Mouse (Mus musculus): ENCODE measurements around the gene Map3k3. TPM values are rescaled to one million over a fixed set of nuclear protein-coding genes. Genes with fewer than 3 reads are reported as not detected.

Gene Map3k3
- 4.8 and 5.7 TPM in 2 replicates for polyA plus RNA-seq (2012; ENCODE audit: low replicate concordance)

DNA sequence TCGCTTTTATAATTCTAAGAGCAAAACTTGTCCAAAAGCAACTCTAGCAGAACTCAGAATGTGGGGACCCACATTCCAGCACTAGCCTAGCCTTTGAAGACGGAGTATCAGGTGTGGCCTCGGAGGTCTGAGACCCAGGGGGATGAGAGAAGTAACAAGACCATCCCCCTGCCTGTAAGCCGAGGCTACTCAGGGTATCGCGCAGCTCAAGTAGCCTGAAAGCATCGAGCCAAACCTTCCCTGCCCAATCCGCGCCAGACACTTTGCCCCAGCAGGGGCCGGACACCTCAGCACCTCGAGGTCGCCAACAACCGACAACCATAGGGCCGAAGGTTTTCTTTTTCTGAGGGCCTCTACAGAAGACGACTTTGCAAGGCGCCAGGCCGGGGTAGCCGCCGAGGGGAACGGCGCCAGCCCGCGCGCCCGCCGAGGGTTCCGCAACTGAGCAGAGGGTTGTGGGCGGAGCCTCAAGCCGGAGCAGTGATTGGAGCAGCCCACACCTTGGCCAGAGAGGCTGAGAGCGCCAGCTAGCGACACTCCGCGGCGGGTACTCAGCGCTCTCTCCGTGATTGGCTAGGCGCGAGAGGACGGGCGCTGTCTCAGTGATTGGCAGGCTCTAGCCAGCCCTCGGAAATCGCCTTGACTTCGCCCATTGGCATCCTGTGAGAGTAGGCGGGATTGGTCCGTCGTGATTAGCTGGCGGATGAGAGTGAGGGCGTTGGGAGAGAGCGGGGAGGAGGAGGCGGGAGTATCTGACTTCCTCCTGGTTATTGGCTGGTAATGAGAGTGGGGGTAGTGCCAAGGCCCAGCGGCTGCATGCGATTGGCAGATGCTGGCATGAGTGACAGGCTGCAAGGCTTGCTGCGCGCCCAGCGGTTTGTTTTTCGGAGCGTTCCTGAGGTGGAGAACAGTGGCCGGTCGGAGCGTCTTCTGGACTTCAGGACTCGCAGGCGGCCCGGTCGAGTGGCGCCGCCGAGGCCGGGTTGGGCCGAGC is at the start of gene Map3k3:
Gene Map3k3 (plus strand): TSS at position 906 of the 994 bp plus-strand sequence.

GRCm38 (mm10) chr11:106036548-106037417 is 47.6 kb upstream of the Map3k3 start, which contains the start of gene Dcaf7:
Dcaf7 (plus strand) TSS chr11:106036872.

GRCm38 (mm10) chr11:106065923-106066571 is 18.4 kb upstream of the Map3k3 start, which contains the start of gene Taco1:
Taco1 (plus strand) TSS chr11:106066061.

DNA sequence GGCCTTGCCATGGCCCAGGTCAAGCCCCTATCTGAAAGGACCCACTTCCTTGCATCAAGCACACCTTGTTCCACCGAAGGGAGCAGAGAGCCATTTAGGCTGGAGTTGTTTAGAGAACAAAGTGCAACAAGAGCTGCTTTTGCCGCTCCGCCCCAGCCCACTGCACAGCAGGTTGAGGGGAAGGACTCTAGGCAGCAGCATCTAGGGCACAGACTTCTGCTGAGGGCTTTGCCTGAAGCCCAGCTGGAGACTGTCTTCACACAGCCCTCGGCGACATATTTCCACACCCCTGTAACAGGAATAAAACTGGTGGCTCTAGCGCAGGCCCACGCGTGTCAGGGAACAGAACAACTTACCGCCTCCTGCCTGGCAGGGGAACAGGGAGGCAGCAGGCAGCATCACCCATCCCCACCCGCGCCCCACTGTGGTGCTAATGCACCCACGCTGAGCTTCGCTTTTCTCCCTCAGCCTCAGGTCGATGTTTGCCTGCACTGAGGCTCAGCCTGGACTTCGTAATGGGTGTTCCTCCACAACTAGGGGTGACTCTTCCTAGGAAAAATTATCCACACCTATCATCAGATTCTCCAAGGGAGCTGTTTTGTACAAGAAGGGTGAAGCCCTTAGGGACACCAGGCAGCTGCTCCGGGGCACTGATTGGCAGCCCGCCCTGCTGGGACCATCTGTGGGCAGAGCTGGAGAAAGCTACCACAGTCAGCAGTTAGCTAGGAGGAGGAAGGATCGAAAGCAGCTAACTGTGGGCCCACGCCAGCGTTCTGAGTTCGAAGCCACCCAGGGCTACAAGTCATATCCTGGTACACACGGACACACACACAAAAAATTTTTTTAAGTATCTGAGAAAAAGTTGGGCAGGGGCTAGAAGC is 76.7 kb downstream of the Map3k3 start, which contains the start of the genes Gm10840 and Limd2:
Gene Gm10840 (plus strand): TSS at position 10 of the 881 bp plus-strand sequence.
Gene Limd2 (minus strand): TSS at position 20 of the 881 bp plus-strand sequence.

GRCm38 (mm10) chr11:106202123-106202465 is 117.7 kb downstream of the Map3k3 start, which contains the start of gene Strada:
Strada (minus strand) TSS chr11:106202168.

Other genes with a start within 250 kb of the Map3k3 start
- 0.44 TPM in 1 of 2 replicates, not detected in the other for gene Cyb561, start 131.3 kb upstream of the Map3k3 start, polyA plus RNA-seq (2012; ENCODE audit: low replicate concordance)
- gene Ace, start 116.7 kb upstream of the Map3k3 start, polyA plus RNA-seq (2012; ENCODE audit: low replicate concordance) = 5.4 and 11.1 TPM in 2 replicates
- not detected in 2 replicates for gene Ace3, start 89.9 kb upstream of the Map3k3 start, polyA plus RNA-seq (2012; ENCODE audit: low replicate concordance)
- gene Kcnh6, start 76.5 kb upstream of the Map3k3 start, polyA plus RNA-seq (2012; ENCODE audit: low replicate concordance) = not detected in 2 replicates
- 34.4 and 37.9 TPM in 2 replicates for gene Dcaf7, start 47.7 kb upstream of the Map3k3 start, polyA plus RNA-seq (2012; ENCODE audit: low replicate concordance)
- 15.6 and 22.6 TPM in 2 replicates for gene Taco1, start 18.6 kb upstream of the Map3k3 start, polyA plus RNA-seq (2012; ENCODE audit: low replicate concordance)
- gene Gm10840, start 76.2 kb downstream of the Map3k3 start, polyA plus RNA-seq (2012; ENCODE audit: low replicate concordance) = not detected in 2 replicates
- 142 and 144 TPM in 2 replicates for gene Limd2, start 76.2 kb downstream of the Map3k3 start, polyA plus RNA-seq (2012; ENCODE audit: low replicate concordance)
- 49.2 and 63.9 TPM in 2 replicates for gene Strada, start 117.6 kb downstream of the Map3k3 start, polyA plus RNA-seq (2012; ENCODE audit: low replicate concordance)
- 0.83 and 1.2 TPM in 2 replicates for gene Ccdc47, start 131.7 kb downstream of the Map3k3 start, polyA plus RNA-seq (2012; ENCODE audit: low replicate concordance)
- 7.5 and 8.1 TPM in 2 replicates for gene Ddx42, start 132.3 kb downstream of the Map3k3 start, polyA plus RNA-seq (2012; ENCODE audit: low replicate concordance)
- 3.1 and 16.8 TPM in 2 replicates for gene Ftsj3, start 171.5 kb downstream of the Map3k3 start, polyA plus RNA-seq (2012; ENCODE audit: low replicate concordance)
- 8.9 and 18.7 TPM in 2 replicates for gene Psmc5, start 171.5 kb downstream of the Map3k3 start, polyA plus RNA-seq (2012; ENCODE audit: low replicate concordance)
- 47.7 and 136 TPM in 2 replicates for gene Smarcd2, start 188.4 kb downstream of the Map3k3 start, polyA plus RNA-seq (2012; ENCODE audit: low replicate concordance)
- gene Tcam1, start 192.1 kb downstream of the Map3k3 start, polyA plus RNA-seq (2012; ENCODE audit: low replicate concordance) = 0.06 and 0.07 TPM in 2 replicates
- 0.21 TPM in 1 of 2 replicates, not detected in the other for gene Gh, start 217.3 kb downstream of the Map3k3 start, polyA plus RNA-seq (2012; ENCODE audit: low replicate concordance)
- gene Cd79b, start 230.1 kb downstream of the Map3k3 start, polyA plus RNA-seq (2012; ENCODE audit: low replicate concordance) = 49.5 and 90.7 TPM in 2 replicates